In the genomic region with DNA sequence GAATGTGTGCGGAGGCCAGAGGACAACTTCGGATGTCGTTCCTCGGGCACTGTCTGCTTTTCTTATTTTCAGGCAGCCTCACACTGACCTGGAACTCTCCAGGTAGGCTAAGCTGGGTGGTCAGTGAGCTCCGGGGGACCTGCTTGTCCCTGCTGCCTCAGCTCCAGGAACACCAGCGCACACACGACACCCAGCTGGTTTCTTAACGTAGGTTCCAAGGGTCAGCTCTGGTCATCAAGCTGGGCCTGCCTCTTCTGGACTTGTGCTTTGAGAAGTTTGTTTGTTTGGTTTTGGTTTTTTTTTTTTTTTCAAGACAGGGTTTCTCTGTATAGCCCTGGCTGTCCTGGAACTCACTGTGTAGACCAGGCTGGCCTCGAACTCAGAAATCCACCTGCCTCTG, we compare ENCODE assay signal across 19 mouse cellular contexts. TPM values are rescaled to one million over a fixed set of nuclear protein-coding genes. Genes with fewer than 3 reads are reported as not detected.
"Had no signal": no experiment of that assay in that cellular context is flagged by ENCODE, and none has a peak within 500 bp of the region (broad histone marks: within the 10 kb centered on the region; RNA-seq: fewer than 3 reads in every experiment).

No protein-coding gene starts in this region.

- H3K9me3 ChIP-seq: neural tube, embryonic 12.5 days; neural tube, embryonic 13.5 days; neural tube, embryonic 15.5 days; stomach, embryonic 15.5 days had no signal

- H3K27me3 ChIP-seq: neural tube, embryonic 12.5 days; neural tube, embryonic 13.5 days; neural tube, embryonic 15.5 days; stomach, embryonic 15.5 days had no signal

- DNase-seq: retina, postnatal 1 day; right cerebral cortex, adult 18-20 months; right cerebral cortex, postnatal 14 days; right cerebral cortex, postnatal 25 days; right cerebral cortex, postnatal 4 days; spleen, adult 18-20 months; thymus, adult 18-20 months; thymus, adult 2 months; thymus, postnatal 14 days; thymus, postnatal 25 days; thymus, postnatal 36 days; thymus, postnatal 4 days had no signal

- H3K4me3 ChIP-seq: neural tube, embryonic 12.5 days; neural tube, embryonic 13.5 days; neural tube, embryonic 15.5 days; stomach, embryonic 15.5 days had no signal

- H3K27ac ChIP-seq: neural tube, embryonic 12.5 days; neural tube, embryonic 13.5 days; neural tube, embryonic 15.5 days; stomach, embryonic 15.5 days; stomach, postnatal 0 days had no signal

- H3K4me1 ChIP-seq: neural tube, embryonic 12.5 days; neural tube, embryonic 13.5 days; neural tube, embryonic 15.5 days had no signal

- H3K4me2 ChIP-seq: neural tube, embryonic 12.5 days; neural tube, embryonic 13.5 days; neural tube, embryonic 15.5 days; stomach, embryonic 15.5 days had no signal

- H3K9ac ChIP-seq: neural tube, embryonic 12.5 days; neural tube, embryonic 13.5 days; neural tube, embryonic 15.5 days; stomach, embryonic 15.5 days had no signal

RNA-seq across cellular contexts. Expression of gene Hp, which starts 11.9 kb away (rescaled TPM):
- polyA plus RNA-seq: neural tube, embryonic 14.5 days had no signal

RNA-seq across cellular contexts. Expression of gene Pkd1l3, which starts 23.4 kb away (rescaled TPM):
- polyA plus RNA-seq: neural tube, embryonic 13.5 days; stomach, embryonic 14.5 days; stomach, postnatal 0 days had no signal
